Mouse (Mus musculus) liver, embryonic 12.5 days (tissue): ENCODE measurements around the gene Spata5. TPM values are rescaled to one million over a fixed set of nuclear protein-coding genes. Genes with fewer than 3 reads are reported as not detected.
A peak's percentile ranks its signal among the peaks of the same experiment; 100 is the strongest.

ENCODE experiments used
- ATAC-seq: fragments of 200-750 bp; cut with Nextera tagmentation; 2 replicates; pipeline ENCODE4 v1.8.0; 2017; ENCODE audit warnings: moderate number of reproducible peaks, mild to moderate bottlenecking, moderate library complexity
- H3K27ac ChIP-seq: fragments of 300-500 bp; sonication (generic); 2 replicates; pipeline ENCODE4 v1.5.1; 2016; ENCODE audit warnings: mild to moderate bottlenecking
- H3K27me3 ChIP-seq: fragments of 300-500 bp; sonication (generic); replicated peaks from 2 replicates; pipeline ENCODE4 v1.6.1; 2016; ENCODE audit warnings: mild to moderate bottlenecking, moderate library complexity
- H3K36me3 ChIP-seq: fragments of 300-500 bp; sonication (generic); 2 replicates; pipeline ENCODE4 v1.6.1; 2016; ENCODE audit warnings: mild to moderate bottlenecking, moderate library complexity
- H3K4me1 ChIP-seq: fragments of 300-500 bp; sonication (generic); 2 replicates; pipeline ENCODE4 v1.6.1; 2016
- H3K4me2 ChIP-seq: fragments of 300-500 bp; sonication (generic); 2 replicates; pipeline ENCODE4 v1.6.1; 2016; ENCODE audit warnings: mild to moderate bottlenecking, moderate library complexity
- H3K4me3 ChIP-seq: fragments of 300-500 bp; sonication (generic); 2 replicates; pipeline ENCODE4 v1.5.1; 2016; ENCODE audit warnings: mild to moderate bottlenecking, moderate library complexity
- H3K9ac ChIP-seq: fragments of 300-500 bp; sonication (generic); 2 replicates; pipeline ENCODE4 v1.6.1; 2016; ENCODE audit warnings: mild to moderate bottlenecking, moderate library complexity
- H3K9me3 ChIP-seq: fragments of 300-500 bp; sonication (generic); replicated peaks from 2 replicates; pipeline ENCODE4 v1.6.1; 2016; ENCODE audit warnings: mild to moderate bottlenecking, moderate library complexity
- WGBS: fragments of 180-500 bp; shearing (Covaris S2); methylation state at CpG from one replicate; pipeline ENCODE4 v1.1.7; 2016; ENCODE audit not compliant: insufficient replicate concordance; 5-methylcytosine and 5-hydroxymethylcytosine counted together
- polyA plus RNA-seq: library from polyadenylated mRNA; unstranded; fragments of >200 nt; fragmentation: Nextera tagmentation; extraction: Ambion mirVana; gene quantifications from 2 replicates; pipeline ENCODE4 v1.2.1, GENCODE M21; 2016

Spata5 gene
- 32.7 and 38.8 TPM in 2 replicates for polyA plus RNA-seq

- peak within 1 kb of the TSS; percentile 86 for H3K9ac ChIP-seq
- peaks cover 29% of the 10 kb centered on the region for H3K4me1 ChIP-seq
- ATAC-seq = peak; percentile 90
- peaks cover 7% of the 10 kb centered on the region for H3K36me3 ChIP-seq
- no peaks in the 10 kb centered on the region for H3K27me3 ChIP-seq
- WGBS = under 1% methylated on average over 49 of the region's 50 CpGs
- H3K9me3 ChIP-seq = no peaks in the 10 kb centered on the region
- H3K27ac ChIP-seq = peak within 1 kb of the TSS; percentile 95
- H3K4me2 ChIP-seq = peak within 1 kb of the TSS; percentile 81
- H3K4me3 ChIP-seq = peak within 1 kb of the TSS; percentile 99
These were observed at the start of gene Spata5 for GRCm38 (mm10) chr3:37419458-37419991. Spata5 (plus strand) TSS chr3:37419896.

- 60% methylated on average over 4 of the region's 4 CpGs for WGBS
- no peaks in the 10 kb centered on the region for H3K27me3 ChIP-seq
- H3K9ac ChIP-seq = no peak overlapping the region
- H3K4me3 ChIP-seq = no peak overlapping the region
- no peaks in the 10 kb centered on the region for H3K9me3 ChIP-seq
- H3K27ac ChIP-seq = no peak overlapping the region
- no peak overlapping the region for H3K4me2 ChIP-seq
- ATAC-seq = no peak
- no peaks in the 10 kb centered on the region for H3K36me3 ChIP-seq
- no peaks in the 10 kb centered on the region; the same call in 1 of the 2 replicates for H3K4me1 ChIP-seq
These were observed 49.3 kb upstream of the Spata5 start for GRCm38 (mm10) chr3:37370407-37370806.

- H3K9ac ChIP-seq = no peak overlapping the region
- no peak overlapping the region for H3K4me2 ChIP-seq
- H3K4me3 ChIP-seq = no peak overlapping the region
- no peak for ATAC-seq
- H3K27ac ChIP-seq = no peak overlapping the region
- H3K36me3 ChIP-seq = no peaks in the 10 kb centered on the region
- WGBS = 78% methylated on average over 11 of the region's 11 CpGs
- H3K4me1 ChIP-seq = no peaks in the 10 kb centered on the region
- H3K27me3 ChIP-seq = no peaks in the 10 kb centered on the region
- no peaks in the 10 kb centered on the region for H3K9me3 ChIP-seq
These were observed 46.0 kb upstream of the Spata5 start for GRCm38 (mm10) chr3:37373712-37374111.

GRCm38 (mm10) chr3:37377926-37378325, 41.8 kb upstream of the Spata5 start:
- Histone ChIP-seq H3K9me3 (no peaks in the 10 kb centered on the region), H3K27ac (no peak overlapping the region), H3K9ac (no peak overlapping the region), H3K4me2 (no peak overlapping the region), H3K27me3 (no peaks in the 10 kb centered on the region), H3K4me1 (no peaks in the 10 kb centered on the region), H3K36me3 (no peaks in the 10 kb centered on the region), H3K4me3 (no peak overlapping the region)
- no peak for ATAC-seq
- 71% methylated on average over 6 of the region's 6 CpGs for WGBS

- H3K9me3 ChIP-seq = no peaks in the 10 kb centered on the region
- no peak overlapping the region for H3K9ac ChIP-seq
- no peak overlapping the region for H3K27ac ChIP-seq
- no peaks in the 10 kb centered on the region for H3K4me1 ChIP-seq
- H3K4me3 ChIP-seq = no peak overlapping the region
- H3K27me3 ChIP-seq = no peaks in the 10 kb centered on the region
- no peak overlapping the region for H3K4me2 ChIP-seq
- 64% methylated on average over 6 of the region's 6 CpGs for WGBS
- no peaks in the 10 kb centered on the region for H3K36me3 ChIP-seq
- no peak for ATAC-seq
These were observed 41.3 kb upstream of the Spata5 start for GRCm38 (mm10) chr3:37378412-37378811.

GRCm38 (mm10) chr3:37379201-37379600, 40.5 kb upstream of the Spata5 start:
- 64% methylated on average over 14 of the region's 14 CpGs for WGBS
- H3K36me3 ChIP-seq = no peaks in the 10 kb centered on the region
- H3K27me3 ChIP-seq = no peaks in the 10 kb centered on the region
- no peaks in the 10 kb centered on the region for H3K9me3 ChIP-seq
- no peak overlapping the region for H3K9ac ChIP-seq
- no peak for ATAC-seq
- H3K27ac ChIP-seq = no peak overlapping the region
- no peaks in the 10 kb centered on the region for H3K4me1 ChIP-seq
- no peak overlapping the region for H3K4me3 ChIP-seq
- H3K4me2 ChIP-seq = no peak overlapping the region

GRCm38 (mm10) chr3:37379930-37380881, 39.5 kb upstream of the Spata5 start:
- Histone ChIP-seq H3K4me1 (no peaks in the 10 kb centered on the region), H3K4me3 (no peak overlapping the region), H3K27ac (no peak overlapping the region), H3K9me3 (no peaks in the 10 kb centered on the region), H3K27me3 (no peaks in the 10 kb centered on the region), H3K4me2 (no peak overlapping the region), H3K36me3 (no peaks in the 10 kb centered on the region), H3K9ac (no peak overlapping the region)
- ATAC-seq = no peak
- 69% methylated on average over 18 of the region's 18 CpGs for WGBS

- no peak for ATAC-seq
- Histone ChIP-seq H3K9ac (no peak overlapping the region), H3K4me2 (no peak overlapping the region), H3K36me3 (no peaks in the 10 kb centered on the region), H3K27me3 (no peaks in the 10 kb centered on the region), H3K4me1 (no peaks in the 10 kb centered on the region), H3K4me3 (no peak overlapping the region), H3K9me3 (no peaks in the 10 kb centered on the region), H3K27ac (no peak overlapping the region)
- WGBS = 59% methylated on average over 6 of the region's 6 CpGs
These were observed 38.2 kb upstream of the Spata5 start for GRCm38 (mm10) chr3:37381457-37381856.

GRCm38 (mm10) chr3:37383096-37383765, 36.5 kb upstream of the Spata5 start:
- no peak for ATAC-seq
- no peak overlapping the region for H3K27ac ChIP-seq

GRCm38 (mm10) chr3:37387310-37387709, 32.4 kb upstream of the Spata5 start:
- ATAC-seq = no peak
- Histone ChIP-seq H3K9me3 (no peaks in the 10 kb centered on the region), H3K4me3 (no peak overlapping the region), H3K4me2 (no peak overlapping the region), H3K36me3 (no peaks in the 10 kb centered on the region), H3K27me3 (no peaks in the 10 kb centered on the region), H3K27ac (no peak overlapping the region), H3K4me1 (no peaks in the 10 kb centered on the region), H3K9ac (no peak overlapping the region)
- WGBS = 75% methylated on average over 6 of the region's 6 CpGs

More at GRCm38 (mm10) chr3:37383096-37383765, 36.5 kb upstream of the Spata5 start:
- Histone ChIP-seq H3K4me2 (no peak overlapping the region), H3K4me1 (no peaks in the 10 kb centered on the region), H3K9ac (no peak overlapping the region), H3K4me3 (no peak overlapping the region), H3K36me3 (no peaks in the 10 kb centered on the region), H3K27me3 (no peaks in the 10 kb centered on the region), H3K9me3 (no peaks in the 10 kb centered on the region)
- 85% methylated on average over 6 of the region's 6 CpGs for WGBS

GRCm38 (mm10) chr3:37396930-37397608, 22.6 kb upstream of the Spata5 start:
- no peaks in the 10 kb centered on the region for H3K9me3 ChIP-seq
- H3K27me3 ChIP-seq = no peaks in the 10 kb centered on the region
- H3K27ac ChIP-seq = no peak overlapping the region
- no peak overlapping the region for H3K4me3 ChIP-seq
- H3K4me1 ChIP-seq = no peaks in the 10 kb centered on the region
- no peak overlapping the region for H3K4me2 ChIP-seq
- H3K36me3 ChIP-seq = no peaks in the 10 kb centered on the region
- no peak for ATAC-seq
- WGBS = 76% methylated on average over 5 of the region's 5 CpGs
- H3K9ac ChIP-seq = no peak overlapping the region
